Mouse (Mus musculus) neural tube, embryonic 10.5 days (tissue): Measurements from ENCODE around the gene Tmem136.

Source experiments
- DNase-seq: peaks from one replicate; pipeline ENCODE4 v3.0.0-alpha.2; 2017; ENCODE audit warnings: low spot score; ENCODE audit errors: extremely low spot score

The Tmem136 gene

GRCm38 (mm10) chr9:43108721-43109120 is 7.6 kb downstream of the Tmem136 start:
- no peak for DNase-seq

- no peak for DNase-seq
These were observed 8.3 kb downstream of the Tmem136 start for GRCm38 (mm10) chr9:43108081-43108480.

- DNase-seq: no peak
These were observed 8.8 kb downstream of the Tmem136 start for GRCm38 (mm10) chr9:43107555-43107954.

GRCm38 (mm10) chr9:43107187-43107517 is 9.2 kb downstream of the Tmem136 start, which contains the start of gene Arhgef12:
Arhgef12 (minus strand) TSS chr9:43107239.
- DNase-seq: no peak

GRCm38 (mm10) chr9:43106426-43107186 is 9.8 kb downstream of the Tmem136 start:
- DNase-seq: no peak

GRCm38 (mm10) chr9:43105664-43106361 is 10.6 kb downstream of the Tmem136 start:
- DNase-seq: peak; percentile 92

- no peak for DNase-seq
These were observed 11.3 kb downstream of the Tmem136 start for GRCm38 (mm10) chr9:43104873-43105663.

GRCm38 (mm10) chr9:43104526-43104872 is 11.9 kb downstream of the Tmem136 start:
- no peak for DNase-seq

- no peak for DNase-seq
These were observed 12.6 kb downstream of the Tmem136 start for GRCm38 (mm10) chr9:43103675-43104299.

GRCm38 (mm10) chr9:43102931-43103330 is 13.4 kb downstream of the Tmem136 start:
- no peak for DNase-seq

GRCm38 (mm10) chr9:43101936-43102595 is 14.3 kb downstream of the Tmem136 start:
- DNase-seq: no peak

- DNase-seq: no peak
These were observed 17.4 kb downstream of the Tmem136 start for GRCm38 (mm10) chr9:43098922-43099321.

GRCm38 (mm10) chr9:43097801-43098557 is 18.4 kb downstream of the Tmem136 start:
- no peak for DNase-seq

- no peak for DNase-seq
These were observed 20.0 kb downstream of the Tmem136 start for GRCm38 (mm10) chr9:43096337-43096736.

GRCm38 (mm10) chr9:43094828-43095227 is 21.5 kb downstream of the Tmem136 start:
- no peak for DNase-seq

GRCm38 (mm10) chr9:43093803-43094202 is 22.6 kb downstream of the Tmem136 start:
- DNase-seq: no peak

GRCm38 (mm10) chr9:43085686-43086285 is 30.6 kb downstream of the Tmem136 start:
- no peak for DNase-seq

- DNase-seq: no peak
These were observed 31.6 kb downstream of the Tmem136 start for GRCm38 (mm10) chr9:43084496-43085362.

- DNase-seq: no peak
These were observed 32.8 kb downstream of the Tmem136 start for GRCm38 (mm10) chr9:43083441-43084055.
